Mouse (Mus musculus) gastrocnemius, postnatal 10 days (tissue): Measurements from ENCODE around the gene Slc18a3. TPM values are rescaled to one million over a fixed set of nuclear protein-coding genes. Genes with fewer than 3 reads are reported as not detected.

Experiments used
- DNase-seq: peaks from one replicate; pipeline ENCODE4 v3.0.0; 2021; ENCODE audit warnings: mixed read lengths
- total RNA-seq, 2 experiments: library from RNA; stranded (reverse); gene quantifications; 2 replicates each; pipeline ENCODE4 v1.2.3; 2021

Gene Slc18a3
- total RNA-seq, 2 experiments from 2014 or later: not detected

DNA sequence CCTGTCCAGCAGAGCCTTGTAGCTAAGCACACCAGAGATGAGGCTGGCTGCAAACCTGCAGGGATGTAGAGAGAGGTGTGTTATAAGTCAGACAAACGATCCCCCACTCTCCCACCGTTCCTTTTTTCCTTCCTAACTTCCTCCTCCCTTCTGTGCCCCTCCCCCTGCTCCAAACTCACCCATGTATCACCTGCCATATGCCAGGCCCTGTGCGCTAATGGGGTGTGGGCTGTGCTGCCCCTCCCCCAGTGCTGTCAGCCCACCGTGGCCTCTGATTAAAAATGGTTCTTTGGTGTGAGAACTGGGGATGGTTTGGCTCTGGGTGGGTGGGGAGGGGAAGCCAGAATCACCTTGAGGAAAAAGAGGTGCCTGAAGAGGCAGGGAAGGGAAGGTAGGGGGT lies 12.1 kb downstream of the Slc18a3 start:
- DNase-seq: no peak

DNA sequence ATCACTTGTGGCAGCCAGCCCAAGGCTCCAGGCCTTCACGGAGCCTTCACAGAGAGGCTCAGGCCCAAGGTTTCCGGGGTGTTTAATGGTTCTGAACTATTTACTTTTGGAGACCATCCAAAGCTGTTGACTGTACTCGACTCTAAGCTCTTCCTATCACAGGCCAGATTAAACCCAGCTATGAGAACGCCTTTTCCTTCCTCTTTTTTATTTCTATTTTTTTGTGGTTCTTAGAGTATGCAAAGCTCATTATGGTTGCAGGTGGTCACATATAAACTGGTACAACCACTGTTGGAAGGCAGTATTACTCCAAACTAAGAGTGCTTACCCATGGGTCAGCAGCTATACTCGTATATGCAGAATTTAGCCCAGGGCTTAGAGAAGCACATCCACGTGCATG lies 17.7 kb downstream of the Slc18a3 start:
- no peak for DNase-seq

DNA sequence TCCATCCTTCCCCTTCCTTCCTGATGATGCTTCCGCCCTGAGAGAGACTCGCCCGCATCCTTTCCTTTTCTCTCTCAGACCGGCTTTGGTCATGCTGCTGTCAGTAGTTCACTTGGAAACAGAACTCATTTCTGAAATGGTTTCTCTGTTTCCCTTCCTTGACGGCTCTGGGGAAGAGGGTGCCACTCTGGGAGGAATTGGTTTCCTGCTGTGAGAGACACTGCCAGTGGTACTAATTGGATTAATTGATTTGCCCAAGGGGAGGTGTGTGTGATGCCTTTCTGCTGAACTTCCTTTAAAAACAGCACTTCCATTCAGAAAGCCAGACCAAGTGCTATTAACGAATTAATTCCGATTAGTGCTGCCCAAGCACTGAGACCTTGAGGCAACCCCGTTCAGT lies 21.2 kb downstream of the Slc18a3 start:
- DNase-seq: no peak

DNA sequence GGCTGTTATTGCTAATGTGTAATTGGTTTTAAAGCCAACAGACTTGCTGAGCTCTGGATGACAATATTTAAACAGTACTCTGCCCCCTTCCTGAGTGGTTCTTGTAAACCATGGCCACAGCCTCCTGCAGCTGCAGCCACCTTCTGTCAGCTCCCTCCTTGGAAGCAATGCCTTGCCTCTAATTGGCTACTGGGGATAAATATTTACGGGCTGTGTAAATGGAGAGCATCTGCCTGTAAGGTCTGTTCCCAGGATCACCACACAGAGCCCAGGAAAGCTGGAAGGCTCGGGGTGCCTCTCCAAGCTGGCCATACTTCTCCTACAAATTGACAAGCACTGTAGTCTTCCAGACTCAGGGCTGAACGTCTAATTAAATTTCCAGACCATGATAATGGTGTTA lies 24.9 kb downstream of the Slc18a3 start:
- no peak for DNase-seq

DNA sequence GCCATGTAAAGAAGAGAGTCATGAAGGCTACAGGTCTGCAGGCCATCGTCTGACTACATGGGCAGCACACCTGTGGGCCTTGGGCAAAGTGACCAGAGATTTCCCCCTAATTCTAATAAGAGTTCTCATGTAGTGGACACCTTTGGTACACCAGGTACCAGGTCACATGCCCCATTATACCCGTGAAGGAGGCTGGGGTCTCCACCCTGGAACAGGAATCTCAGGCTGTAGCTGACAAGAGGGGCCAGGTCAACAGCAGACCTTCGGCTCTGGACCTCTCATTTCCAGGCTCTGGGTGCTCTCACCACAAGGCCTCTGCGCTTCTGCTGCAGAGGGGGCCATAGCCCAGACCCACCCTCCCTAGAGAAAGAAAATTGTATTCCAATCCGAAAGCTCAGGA lies 25.3 kb downstream of the Slc18a3 start:
- DNase-seq: no peak

DNA sequence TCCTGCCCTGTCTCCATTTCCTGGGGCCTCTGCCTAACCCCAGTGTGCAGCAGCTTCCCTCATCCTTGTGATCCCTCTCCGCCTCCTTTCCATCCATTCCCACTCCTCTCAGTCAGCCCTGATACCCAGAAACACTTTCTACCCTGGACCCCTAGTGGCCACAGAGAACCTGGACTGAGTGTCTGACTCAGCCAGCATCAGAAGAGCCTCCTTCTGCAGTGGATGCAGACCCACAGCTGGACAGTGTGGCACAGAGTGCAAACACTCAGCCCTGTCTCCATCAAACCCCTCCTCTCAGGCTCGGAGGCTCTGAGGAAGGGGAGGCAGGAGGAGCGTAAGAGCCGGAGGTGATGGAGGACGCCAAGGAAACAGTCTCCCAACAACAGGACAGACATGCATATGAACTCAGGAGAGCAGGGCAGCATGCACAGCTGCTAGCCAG lies 27.3 kb downstream of the Slc18a3 start:
- no peak for DNase-seq

DNA sequence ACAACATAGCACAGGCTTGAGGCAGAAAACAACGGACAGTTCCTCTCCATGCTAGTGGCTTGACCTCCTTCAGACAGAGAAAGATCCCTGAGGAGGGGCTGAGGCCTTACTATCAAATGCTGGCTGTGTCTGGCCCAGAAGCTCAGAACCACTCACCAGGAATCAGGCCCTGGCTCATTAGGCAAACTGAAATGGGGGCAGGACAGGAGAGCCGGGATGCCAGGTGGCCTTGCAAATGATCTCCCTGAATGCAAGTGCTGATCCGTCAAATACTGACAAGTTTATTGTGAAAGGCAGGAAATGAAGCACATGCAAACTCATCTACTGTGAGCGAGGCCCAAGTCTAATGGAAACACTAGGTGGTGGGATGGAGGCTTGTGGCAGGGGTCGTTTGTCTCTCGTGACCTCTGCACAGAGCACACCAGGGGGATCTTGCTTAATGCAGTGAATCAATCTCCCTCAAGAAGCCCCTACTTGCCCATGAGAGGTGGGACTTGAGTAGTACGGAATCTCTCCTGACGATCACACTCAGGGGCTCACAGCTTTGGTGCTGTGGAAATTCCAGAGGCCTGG lies 35.5 kb downstream of the Slc18a3 start:
- no peak for DNase-seq

DNA sequence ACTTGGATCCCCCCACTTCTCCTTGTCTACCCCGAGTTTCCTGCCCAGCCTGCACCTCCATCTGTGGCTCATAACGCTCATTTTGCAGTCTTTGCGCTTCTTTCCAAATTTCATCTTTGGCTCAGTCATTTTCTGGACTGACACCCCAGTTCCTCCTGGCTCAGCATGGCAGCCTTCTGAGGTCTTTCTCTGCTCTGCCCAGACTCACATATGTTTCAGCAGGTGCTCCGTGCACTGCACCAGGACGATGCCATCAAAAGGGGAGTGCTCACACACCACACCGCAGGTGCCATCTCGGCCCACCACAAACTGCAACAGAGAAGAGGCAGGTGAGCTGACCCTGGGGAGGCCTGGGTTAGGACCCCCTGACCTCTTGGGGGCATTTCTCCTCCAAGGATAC lies 40.7 kb downstream of the Slc18a3 start:
- no peak for DNase-seq

DNA sequence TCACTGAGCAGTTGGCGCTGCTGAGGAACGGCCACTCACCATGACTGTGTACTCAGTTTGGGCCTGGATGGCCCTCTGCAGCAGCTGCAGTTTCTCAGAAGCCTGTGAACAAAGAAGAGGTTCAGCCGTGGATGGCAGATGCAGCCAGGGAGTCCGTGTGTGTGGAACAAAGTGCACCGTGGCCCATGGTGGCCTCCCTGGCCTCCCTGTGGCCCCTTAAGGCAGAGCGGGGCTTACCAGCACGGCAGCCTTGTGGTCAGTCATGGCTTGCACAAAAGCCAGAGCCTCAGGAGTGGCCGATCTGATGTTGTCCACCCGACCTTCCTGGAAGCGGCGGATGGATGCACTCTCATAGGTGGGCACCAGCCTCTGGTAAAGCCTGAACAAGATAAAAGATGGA lies 45.9 kb downstream of the Slc18a3 start:
- no peak for DNase-seq

Other genes with a start within 250 kb of the Slc18a3 start
- gene Ogdhl, start 142.8 kb downstream of the Slc18a3 start, total RNA-seq: 1 to 10 TPM; 1.7 to 2.3 TPM
- gene 1700024G13Rik, start 76.5 kb downstream of the Slc18a3 start, total RNA-seq: not detected
- gene Chat, start 1.1 kb upstream of the Slc18a3 start, total RNA-seq: not detected
- gene Ercc6, start 48.7 kb upstream of the Slc18a3 start, total RNA-seq: 1 to 10 TPM; 5.8 to 8.8 TPM
- gene Prrxl1, start 134.6 kb upstream of the Slc18a3 start, total RNA-seq: not detected
- 100 to 1,000 TPM; 229 to 232 TPM for gene 3425401B19Rik, start 220.4 kb upstream of the Slc18a3 start, total RNA-seq